Mouse (Mus musculus): ENCODE measurements around the gene Gzma. TPM values are rescaled to one million over a fixed set of nuclear protein-coding genes. Genes with fewer than 3 reads are reported as not detected.

Gzma gene
- polyA plus RNA-seq, 1 experiment from 2014 or later, result not detected

Other genes starting within 250 kb of the Gzma start
- gene Mtrex, start 173.6 kb downstream of the Gzma start, polyA plus RNA-seq (2014; fragmentation: Nextera tagmentation; extraction: Ambion mirVana), result 51.3 and 69.5 TPM in 2 replicates
- gene Dhx29, start 173.5 kb downstream of the Gzma start, polyA plus RNA-seq (2014; fragmentation: Nextera tagmentation; extraction: Ambion mirVana), result 29.0 and 30.9 TPM in 2 replicates
- gene Ccno, start 113.2 kb downstream of the Gzma start, polyA plus RNA-seq (2014; fragmentation: Nextera tagmentation; extraction: Ambion mirVana), result 0.57 and 0.58 TPM in 2 replicates
- gene Mcidas, start 107.1 kb downstream of the Gzma start, polyA plus RNA-seq (2014; fragmentation: Nextera tagmentation; extraction: Ambion mirVana), result 0.22 and 0.27 TPM in 2 replicates
- gene Cdc20b, start 65.9 kb downstream of the Gzma start, polyA plus RNA-seq (2014; fragmentation: Nextera tagmentation; extraction: Ambion mirVana), result 0.13 and 0.75 TPM in 2 replicates
- gene Gpx8, start 54.6 kb downstream of the Gzma start, polyA plus RNA-seq (2014; fragmentation: Nextera tagmentation; extraction: Ambion mirVana), result 35.3 and 53.0 TPM in 2 replicates
- 0.13 and 0.26 TPM in 2 replicates for gene Esm1, start 108.7 kb upstream of the Gzma start, polyA plus RNA-seq (2014; fragmentation: Nextera tagmentation; extraction: Ambion mirVana)
- gene Gzmk, start 124.9 kb upstream of the Gzma start, polyA plus RNA-seq (2014; fragmentation: Nextera tagmentation; extraction: Ambion mirVana), result not detected in 2 replicates
- gene BC067074, start 192.2 kb upstream of the Gzma start, polyA plus RNA-seq (2014; fragmentation: Nextera tagmentation; extraction: Ambion mirVana), result 0.40 and 0.83 TPM in 2 replicates

Data from midbrain, embryonic 14.5 days (tissue).